Mouse (Mus musculus): ENCODE data around the gene Trim38.
"Not testable (repeated sequence)": the region's sequence is repeated elsewhere in the genome, so short reads cannot be mapped to it uniquely, and the experiment has no call there.

Trim38 gene

DNA sequence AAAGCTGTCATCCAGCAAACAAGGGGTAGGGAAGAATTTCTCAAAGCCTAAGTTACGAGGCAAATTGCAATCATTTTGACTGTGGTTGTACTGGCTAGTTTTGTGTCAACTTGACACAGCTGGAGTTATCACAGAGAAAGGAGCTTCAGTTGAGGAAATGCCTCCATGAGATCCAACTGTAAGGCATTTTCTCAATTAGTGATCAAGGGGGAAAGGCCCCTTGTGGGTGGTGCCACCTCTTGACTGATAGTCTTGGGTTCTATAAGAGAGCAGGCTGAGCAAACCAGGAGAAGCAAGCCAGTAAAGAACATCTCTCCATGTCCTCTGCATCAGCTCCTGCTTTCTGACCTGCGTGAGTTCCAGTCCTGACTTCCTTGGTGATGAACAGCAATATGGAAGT lies at the start of gene Trim38:
Trim38 (plus strand) TSS at position 301 of the 400 bp plus-strand sequence.
- DNase-seq (ENCODE audit: low spot score in 2 of 2) = not testable (repeated sequence)

DNA sequence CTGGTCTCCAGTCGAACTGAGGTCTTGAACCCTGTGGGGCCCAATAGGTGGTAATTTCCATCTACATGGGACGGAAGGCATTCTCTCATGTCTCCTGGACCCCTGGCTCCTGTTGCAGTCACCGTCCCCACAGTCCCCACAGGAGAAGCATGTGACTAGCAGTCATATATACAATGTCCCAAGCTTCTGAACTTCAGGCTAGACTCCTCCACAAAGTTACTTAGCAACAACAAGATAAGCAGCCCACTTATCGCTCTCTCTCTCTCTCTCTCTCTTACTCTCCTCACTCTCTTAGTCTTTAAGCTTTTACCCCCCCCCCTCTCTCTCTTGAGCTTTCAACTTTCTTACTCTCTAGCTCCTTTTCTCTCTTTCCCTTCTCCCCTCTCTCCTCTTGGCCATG lies 45.5 kb upstream of the Trim38 start:
- DNase-seq (ENCODE audit: low spot score in 2 of 2) = no peak

DNA sequence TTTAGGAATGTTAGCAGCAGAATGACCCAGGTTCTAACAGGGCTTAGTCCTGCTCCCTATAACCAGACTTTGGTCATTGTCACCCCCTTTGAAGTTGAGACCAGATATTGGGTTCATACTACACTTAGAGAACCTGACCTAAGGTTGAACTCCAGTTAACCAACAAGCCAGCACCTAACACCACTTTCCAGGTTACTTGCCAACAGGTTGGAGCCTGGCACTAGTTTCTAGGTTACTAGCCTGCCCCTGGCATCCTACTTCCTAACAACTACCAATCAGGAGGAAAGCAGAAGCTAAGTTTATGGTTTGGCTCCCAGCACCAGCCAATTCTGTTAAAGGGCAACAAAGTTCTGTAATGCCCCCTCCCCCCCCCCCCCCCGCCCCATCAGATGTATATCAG lies 44.5 kb upstream of the Trim38 start:
- DNase-seq (ENCODE audit: low spot score in 2 of 2) = no peak

DNA sequence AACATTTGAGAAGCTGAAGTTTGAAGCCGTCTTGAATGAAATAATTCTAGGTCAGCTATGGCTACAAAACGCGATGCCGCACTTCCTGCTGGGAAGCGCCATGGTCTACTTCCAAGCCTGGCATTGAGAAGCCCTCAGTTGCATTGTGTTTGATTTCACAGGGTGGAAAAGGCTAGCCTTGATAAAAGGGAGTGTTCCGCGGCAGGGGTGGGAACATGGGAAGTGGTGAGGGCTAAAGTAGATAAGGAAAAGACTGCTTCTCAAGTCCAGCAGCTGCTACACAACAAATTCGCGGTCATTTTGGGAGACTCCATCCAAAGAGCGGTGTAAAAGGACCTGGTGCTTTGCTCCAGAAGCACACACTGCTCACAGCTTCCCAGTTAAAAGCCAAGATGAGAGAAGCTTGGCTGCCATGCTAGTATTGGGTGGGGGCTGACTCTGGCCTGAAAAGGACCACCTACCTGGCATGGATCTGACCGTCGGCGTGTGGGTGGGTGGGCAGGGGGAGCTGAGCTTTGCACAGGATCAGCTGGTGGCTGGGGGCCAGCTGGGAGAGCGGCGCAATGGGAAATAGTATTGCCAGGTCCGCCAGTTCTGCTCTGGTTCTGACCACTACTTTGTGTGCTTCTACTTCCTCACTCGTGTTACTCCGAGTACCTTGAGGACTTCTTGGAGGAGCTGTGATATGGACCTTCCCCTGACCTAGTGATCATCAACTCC lies 41.1 kb upstream of the Trim38 start:
- no peak for DNase-seq (ENCODE audit: low spot score in 2 of 2)

DNA sequence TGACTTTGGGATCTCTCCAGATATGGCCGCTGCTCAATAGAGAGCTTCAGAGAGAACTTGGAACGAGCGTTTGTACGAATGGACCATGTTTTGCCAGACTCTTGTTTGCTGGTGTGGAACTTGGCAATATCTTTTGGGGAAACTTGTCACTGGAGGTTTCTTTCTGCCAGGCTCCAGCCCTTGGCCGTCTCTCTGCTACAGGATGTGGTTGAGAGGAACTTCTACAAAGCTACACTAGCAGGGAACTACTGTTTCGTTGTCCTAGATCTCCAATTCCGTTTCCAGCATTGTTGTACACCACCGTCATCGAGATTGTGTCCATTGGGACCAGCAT lies 40.6 kb upstream of the Trim38 start:
- DNase-seq (ENCODE audit: low spot score in 2 of 2) = no peak

DNA sequence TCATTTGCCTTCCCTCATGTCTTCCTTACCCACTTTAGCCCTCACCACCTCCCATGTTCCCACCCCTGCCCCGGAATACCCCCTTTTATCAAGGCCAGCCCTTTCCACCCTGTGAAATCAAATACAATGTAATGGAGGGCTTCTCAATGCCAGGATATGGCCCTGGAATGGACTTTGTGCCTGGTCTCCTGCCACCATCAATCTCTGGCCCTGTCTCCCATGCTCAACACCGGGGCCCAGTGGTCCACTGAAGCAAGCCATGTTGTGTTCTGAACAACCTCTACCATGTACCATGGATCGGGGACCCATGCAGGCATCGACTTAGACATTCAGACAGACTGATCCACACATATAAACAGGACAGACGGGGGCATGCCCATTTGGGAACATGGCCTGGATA lies 40.0 kb upstream of the Trim38 start:
- DNase-seq (ENCODE audit: low spot score in 2 of 2) = no peak

DNA sequence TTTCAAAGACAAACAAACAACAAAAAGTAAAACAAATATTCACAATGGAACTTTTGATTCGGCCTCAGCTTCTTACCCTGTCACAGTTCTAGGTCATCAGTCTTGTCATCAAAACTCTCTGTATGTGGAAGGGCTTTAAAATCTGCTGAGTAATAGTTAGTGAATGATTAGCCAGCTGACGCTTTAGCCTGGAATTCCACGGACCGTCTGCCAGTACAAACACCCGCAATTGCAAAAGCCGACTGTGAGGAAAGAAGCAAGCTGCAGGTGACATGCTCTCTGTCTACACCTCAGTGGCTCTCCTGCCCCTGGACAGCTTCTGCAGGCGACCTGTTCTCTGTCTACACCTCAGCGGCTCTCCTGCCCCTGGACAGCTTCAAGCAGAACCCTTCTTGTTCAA lies 39.2 kb upstream of the Trim38 start:
- DNase-seq (ENCODE audit: low spot score in 2 of 2) = no peak

DNA sequence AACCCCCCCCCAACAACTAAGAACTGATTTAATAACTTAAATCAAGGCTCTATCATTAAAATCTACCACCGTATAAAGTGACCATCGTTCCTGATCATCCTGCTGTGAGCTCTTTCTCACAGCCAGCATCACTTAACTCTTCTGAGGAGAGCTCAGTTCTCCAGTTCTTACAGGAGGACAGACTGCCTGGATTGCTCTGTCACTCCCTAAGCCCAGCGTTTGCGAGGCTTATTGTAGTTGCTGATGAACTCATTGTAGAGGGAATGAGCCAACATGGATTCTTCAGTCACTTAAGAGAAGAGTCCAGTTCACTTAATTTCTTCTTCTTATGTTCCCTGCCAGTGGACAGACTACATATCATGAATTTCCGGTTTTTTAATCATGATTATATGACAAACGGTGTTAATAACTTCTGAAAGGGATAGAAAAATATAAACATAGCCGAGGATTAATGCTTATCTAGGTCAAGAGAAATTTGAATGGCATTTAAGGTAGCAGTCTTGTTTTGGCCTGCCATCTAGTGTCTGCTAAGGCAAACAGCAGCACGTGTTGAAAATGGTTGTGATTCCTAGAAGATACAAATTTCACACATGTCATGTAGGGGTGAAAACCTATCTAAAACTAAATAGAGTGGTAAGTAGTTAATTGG lies 37.4 kb upstream of the Trim38 start:
- peak; percentile 36 to 57 for DNase-seq (ENCODE audit: low spot score in 2 of 2)

DNA sequence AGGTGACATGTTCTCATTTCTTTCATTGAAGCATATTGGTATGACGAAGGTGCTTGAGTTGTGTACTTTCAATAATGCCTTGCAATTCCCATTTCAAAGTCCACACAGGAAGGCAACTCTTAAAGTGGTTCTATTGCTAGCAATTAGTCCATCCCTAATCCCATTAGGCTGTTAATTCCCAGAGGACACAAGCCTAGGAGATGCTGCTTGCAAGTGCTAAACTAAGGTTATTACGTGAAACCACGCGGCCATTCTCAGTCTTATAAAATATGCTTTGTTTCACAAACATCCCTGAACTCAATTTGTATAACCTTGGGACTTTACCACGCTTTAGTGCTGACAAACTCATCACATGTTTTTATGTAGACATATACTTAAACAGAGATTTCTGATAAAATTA lies 32.6 kb upstream of the Trim38 start:
- DNase-seq (ENCODE audit: low spot score in 2 of 2) = no peak

DNA sequence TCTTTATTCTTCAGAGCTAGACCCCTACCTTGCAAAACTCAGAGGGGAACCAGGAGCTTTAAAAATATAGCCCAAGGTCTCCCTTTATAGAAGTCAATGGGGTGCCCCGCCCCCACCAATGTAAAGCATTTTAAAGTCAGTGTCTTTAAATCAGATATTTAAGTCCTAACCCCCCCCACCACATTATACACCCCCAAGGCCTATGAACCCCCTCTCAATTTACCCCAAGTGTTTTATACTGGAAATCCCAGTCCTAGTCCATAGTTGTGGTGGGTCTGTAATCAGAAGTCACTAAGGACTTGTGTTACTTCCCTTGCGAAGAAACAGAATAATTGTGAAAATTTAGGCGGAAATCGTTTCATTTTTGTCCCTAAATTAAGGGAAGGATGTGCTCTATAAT lies 31.7 kb upstream of the Trim38 start:
- no peak for DNase-seq (ENCODE audit: low spot score in 2 of 2)

DNA sequence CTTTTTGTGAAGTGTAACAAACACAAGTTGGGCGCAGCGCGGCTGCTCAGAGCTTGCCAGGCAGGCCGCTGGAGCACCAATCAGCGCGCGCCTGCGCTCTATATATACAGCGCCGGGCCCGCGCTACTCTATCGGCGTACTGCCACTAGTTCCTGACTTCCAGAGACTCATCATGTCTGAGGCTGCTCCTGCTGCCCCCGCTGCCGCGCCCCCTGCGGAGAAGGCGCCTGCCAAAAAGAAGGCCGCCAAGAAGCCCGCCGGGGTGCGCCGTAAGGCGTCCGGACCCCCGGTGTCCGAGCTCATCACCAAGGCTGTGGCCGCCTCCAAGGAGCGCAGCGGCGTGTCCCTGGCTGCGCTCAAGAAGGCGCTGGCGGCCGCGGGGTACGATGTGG lies 31.0 kb upstream of the Trim38 start, which contains the start of gene Hist1h1c:
Hist1h1c (plus strand) TSS at position 132 of the 392 bp plus-strand sequence.
- peak; percentile 87 to 91 for DNase-seq (ENCODE audit: low spot score in 2 of 2)

DNA sequence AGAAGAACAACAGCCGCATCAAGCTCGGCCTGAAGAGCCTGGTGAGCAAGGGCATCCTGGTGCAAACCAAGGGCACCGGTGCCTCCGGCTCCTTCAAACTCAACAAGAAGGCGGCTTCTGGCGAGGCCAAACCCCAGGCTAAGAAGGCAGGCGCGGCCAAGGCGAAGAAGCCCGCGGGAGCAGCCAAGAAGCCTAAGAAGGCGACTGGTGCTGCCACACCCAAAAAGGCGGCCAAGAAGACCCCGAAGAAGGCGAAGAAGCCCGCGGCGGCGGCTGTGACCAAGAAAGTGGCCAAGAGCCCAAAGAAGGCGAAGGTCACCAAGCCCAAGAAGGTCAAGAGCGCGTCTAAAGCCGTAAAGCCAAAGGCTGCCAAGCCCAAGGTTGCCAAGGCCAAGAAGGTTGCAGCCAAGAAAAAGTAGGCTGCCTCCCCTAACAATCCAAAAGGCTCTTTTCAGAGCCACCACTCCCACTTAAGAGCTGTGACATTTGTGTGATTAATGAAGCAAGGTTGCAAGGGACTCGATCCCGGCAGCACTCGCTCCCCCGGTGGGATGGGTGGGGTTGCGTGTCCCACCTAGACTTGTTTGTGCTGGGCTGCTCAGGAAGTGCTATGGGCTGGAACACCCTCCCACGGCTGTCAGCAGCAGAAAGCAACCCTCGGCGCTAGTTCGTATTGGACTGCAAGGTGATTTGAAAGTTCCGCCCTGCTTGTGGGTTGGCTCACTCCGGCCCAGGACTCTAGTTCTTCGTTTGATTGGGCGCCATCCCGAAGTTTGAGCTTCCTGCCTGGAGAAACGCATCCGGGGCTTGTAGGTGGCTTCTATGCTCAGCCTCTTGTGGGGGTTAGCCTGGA lies 30.4 kb upstream of the Trim38 start:
- DNase-seq (ENCODE audit: low spot score in 2 of 2) = peak; percentile 95 to 96

DNA sequence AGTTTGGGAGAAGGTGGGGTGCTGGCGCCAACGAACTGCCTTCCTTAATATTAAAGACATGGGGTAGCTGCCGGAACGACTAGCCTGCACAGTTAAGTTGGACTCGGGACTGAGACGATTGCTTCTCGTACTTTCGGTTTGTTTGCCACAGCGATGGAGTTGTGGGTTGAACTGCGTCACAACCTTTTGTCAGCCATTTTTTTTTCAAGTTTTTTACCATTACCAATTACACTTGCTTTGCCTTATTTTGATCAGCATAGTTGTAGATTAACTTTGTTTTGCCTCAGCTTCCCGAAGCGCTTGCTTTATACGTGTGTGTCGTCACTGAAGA lies 29.8 kb upstream of the Trim38 start:
- no peak for DNase-seq (ENCODE audit: low spot score in 2 of 2)

DNA sequence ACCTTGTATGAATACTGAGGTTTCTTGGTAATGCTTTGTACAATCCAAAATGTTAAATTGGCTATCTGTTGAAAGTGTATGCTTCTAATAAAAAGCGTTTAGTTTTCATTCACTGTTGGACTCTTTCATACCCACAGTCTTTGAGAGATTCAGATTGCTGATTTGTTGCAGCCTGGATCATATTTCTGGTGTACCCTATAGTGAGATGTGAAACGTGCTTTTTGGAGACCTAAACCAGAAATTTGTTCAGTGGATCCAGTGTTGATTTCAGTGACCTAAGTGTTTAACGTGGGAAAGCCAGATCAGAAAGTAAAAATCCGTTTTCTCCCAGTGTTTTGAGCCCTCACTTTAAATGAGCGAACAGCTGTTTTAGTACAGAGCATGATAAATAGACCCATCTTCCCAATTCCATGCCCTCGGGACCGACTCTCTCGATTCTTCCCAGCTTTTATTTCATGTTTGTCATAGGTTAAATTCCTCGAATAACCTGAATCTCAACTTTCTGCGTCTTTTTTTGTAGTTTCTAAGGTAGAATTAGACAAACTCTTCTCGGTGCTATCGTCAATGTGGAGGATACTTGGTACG lies 29.4 kb upstream of the Trim38 start:
- DNase-seq (ENCODE audit: low spot score in 2 of 2) = no peak

DNA sequence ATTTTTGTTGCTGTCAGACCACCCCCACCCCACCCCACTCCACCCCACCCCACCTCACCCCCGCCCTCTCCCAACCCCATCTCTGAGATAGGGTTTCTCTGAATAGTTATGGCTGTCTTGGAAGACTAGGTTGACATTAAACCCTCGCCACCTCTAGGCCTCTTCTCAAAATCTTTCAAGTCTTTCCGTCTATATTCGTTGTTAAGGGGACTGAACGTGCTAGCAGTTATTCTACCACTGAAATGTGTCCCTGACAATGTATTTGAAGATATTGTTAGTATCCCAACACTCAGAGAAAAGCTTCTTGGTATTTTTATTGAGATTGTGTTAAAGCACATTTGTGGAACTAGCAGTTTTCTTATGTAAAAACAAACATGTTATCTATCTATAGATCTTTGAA lies 28.8 kb upstream of the Trim38 start:
- no peak for DNase-seq (ENCODE audit: low spot score in 2 of 2)

DNA sequence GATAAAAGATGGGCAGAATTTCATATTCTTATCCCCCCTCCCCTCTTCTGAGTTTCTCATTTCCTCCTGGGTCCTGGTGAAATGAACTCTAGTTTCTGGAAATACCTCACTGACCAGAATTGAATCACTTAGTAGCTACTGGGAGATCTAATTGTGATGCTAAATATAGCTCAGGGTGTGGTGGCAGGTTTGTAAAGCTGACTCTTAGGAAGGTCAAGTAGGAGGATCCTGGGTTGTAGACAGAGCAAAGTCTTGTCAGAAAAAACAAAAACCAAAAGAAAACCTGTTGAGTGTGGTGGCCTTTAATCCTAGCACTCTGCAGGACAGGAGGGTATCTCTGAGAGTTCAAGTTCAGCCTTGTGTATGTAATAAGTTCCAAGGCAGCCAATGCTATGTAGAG lies 27.7 kb upstream of the Trim38 start:
- DNase-seq (ENCODE audit: low spot score in 2 of 2) = no peak

DNA sequence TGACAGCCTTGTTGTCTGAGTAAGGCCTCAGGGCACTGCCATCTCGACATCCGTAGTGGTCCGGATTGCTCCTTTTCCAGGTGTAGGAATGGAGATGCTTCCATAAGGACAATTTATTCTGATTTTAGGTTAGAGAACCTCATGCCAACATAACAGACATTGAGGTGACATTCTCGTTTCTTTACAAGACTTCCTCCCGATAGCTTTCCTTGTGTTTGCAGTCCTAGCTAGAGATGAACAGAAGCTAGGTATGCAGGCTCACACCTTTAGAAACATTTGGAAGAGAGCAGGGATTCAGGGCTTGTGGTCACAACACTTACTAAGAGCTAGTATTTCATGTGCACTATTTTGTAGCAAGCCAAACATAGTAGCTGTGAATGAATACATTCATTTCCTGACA lies 26.5 kb upstream of the Trim38 start:
- DNase-seq (ENCODE audit: low spot score in 2 of 2) = no peak

DNA sequence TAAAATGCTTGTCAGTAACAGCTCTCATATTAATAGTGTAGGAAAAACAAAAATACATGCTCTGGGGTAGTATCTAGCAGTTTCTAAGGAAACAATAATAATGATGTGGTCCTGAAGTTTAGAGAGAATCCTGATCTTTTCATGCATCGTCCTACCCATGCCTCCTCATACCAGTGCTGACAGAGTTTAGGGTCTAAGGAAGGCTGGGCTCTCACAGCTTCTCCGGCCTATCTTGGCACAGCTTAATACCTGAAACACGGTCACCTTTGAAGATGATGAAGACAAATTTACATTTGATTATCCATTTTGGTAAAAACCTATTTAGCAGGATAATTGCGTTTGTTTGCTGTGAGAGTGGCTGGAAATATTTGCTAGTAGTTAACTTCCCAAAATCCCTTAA lies 25.8 kb upstream of the Trim38 start:
- no peak for DNase-seq (ENCODE audit: low spot score in 2 of 2)

DNA sequence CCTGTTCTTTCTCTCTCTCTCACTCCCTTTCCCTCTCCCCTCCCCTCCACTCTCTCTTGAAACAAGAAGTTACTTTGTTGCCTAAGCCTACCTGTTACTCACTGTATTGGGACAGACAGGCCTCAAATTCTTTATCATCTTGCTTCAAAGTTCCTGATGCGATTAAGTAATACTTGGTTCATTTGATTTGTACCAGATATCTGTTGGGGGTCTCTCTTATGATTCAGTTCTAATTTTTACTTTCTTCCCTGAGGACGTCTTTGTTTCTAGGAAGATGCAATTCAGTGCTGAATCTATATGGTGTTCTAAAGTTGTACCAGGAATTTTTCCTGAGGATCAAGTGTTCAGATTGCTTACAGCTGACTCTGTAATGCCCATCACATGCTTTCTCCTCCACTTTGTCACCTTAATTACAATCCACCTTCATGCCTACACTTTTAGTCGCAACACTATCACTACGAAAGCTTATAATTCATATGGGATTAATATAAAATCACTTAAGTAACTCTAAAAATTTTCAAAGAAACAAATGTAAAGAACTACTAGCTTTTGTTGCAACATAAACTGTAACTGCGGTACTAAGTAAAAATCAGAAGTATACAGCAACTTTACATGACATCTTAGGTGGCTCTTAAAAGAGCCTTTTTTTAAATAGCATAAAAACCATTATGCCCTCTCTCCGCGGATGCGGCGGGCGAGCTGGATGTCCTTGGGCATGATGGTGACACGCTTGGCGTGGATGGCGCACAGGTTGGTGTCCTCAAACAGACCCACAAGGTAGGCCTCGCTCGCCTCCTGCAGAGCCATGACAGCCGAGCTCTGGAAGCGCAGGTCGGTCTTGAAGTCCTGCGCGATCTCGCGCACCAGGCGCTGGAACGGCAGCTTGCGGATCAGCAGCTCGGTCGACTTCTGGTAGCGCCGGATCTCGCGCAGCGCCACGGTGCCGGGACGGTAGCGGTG lies 25.0 kb upstream of the Trim38 start:
- DNase-seq (ENCODE audit: low spot score in 2 of 2) = no peak

DNA sequence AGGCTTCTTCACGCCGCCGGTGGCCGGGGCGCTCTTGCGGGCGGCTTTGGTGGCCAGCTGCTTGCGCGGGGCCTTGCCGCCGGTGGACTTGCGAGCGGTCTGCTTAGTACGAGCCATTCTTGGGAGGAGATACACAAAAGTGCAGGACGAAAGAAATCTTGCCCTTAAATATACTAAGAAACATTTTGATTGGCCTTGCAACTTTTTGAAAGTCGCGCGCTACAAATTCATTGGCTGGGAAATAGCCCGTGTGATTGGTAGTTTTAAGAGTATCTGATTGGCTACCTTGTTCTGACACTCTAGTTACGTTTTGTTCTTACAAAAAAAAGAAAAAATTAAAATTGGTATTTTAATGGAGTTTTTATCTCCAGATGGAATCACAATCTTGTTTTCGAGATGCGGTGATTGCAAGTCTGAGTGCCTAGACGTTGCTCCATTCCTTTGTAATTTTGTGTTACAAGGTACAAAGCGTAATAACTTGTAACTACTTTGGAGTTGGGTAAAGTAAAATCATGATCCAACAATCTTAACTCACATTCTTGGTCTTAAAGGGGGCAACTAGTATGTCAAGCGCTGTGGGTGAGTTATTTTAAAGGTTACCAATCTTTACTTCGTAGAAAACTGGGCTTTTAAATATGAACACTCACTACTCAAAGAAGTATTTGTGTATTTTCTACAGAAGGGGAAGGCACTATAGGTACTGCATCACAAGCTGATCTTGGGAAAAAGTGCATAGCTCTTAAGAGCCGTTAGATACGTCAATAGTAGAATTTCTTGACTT lies 24.1 kb upstream of the Trim38 start, which contains the start of gene Hist1h3c:
Hist1h3c (minus strand) TSS at position 222 of the 781 bp plus-strand sequence.
- DNase-seq (ENCODE audit: low spot score in 2 of 2) = peak; percentile 92 to 93
